Mouse (Mus musculus): ENCODE data around the gene Xpo5.

DNA sequence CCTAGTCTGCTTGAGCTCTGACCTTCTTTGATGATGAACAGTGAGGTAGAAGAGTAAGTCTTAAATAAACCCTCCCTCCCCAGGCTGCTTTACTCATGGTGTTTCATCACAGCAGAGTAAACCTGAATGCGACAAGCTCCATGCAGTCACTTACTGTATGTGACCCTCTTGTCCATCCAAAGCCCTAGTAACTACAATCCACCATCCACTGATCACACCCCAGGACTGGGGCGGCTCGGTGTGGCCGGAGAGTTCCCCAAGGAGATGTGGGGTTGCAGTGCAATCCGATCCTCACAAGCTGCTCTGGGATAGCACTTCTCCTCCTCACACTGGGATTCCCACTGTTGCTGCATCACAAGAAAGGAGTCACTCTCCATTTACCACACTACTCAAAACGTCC is 71.9 kb downstream of the Xpo5 start:
- TF ChIP-seq CHD2 (IDR thresholded peaks at IDR 0.05; ENCODE audit: low read depth, low read length) (no peak), MAFK (IDR thresholded peaks at IDR 0.05; ENCODE audit: insufficient read depth, low read depth, low read length) (no peak), ZNF384 (IDR thresholded peaks at IDR 0.05; ENCODE audit: low read depth, low read length) (no peak), HCFC1 (IDR thresholded peaks at IDR 0.05; ENCODE audit: borderline replicate concordance, insufficient read depth, low read length) (no peak), ZC3H11A (IDR thresholded peaks at IDR 0.05; ENCODE audit: borderline replicate concordance, low read depth, low read length) (no peak)

All from ES-E14 (cell line).